Mouse (Mus musculus): ENCODE results near the gene Sipa1l1.

DNA sequence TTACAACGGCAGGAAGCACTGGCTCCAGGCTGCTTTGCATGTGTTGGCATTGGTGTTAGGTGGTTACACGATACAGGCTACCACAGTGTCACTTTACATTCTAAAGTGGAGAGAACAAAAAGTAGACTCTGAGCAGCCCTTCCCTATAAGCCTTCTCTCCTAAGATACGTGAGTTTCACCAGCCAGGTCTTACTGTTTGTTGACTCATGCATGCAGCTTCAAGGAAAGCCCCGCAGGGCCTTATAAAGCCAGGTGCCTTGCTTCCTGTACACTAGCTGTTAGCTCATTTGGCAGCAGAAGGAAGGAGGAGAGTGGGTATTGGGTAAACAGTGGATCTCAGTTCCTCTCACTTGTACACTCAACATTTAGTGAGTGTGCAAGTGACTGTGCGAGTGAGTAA is 115.5 kb downstream of the Sipa1l1 start:
- TF ChIP-seq CTCF (IDR thresholded peaks at IDR 0.05; ENCODE audit: extremely low read depth, insufficient read depth, low read length) (no peak), POLR2A (IDR thresholded peaks at IDR 0.05; ENCODE audit: extremely low read depth, insufficient read depth, low read length) (no peak)

All from cortical plate, adult 2 months (tissue).